Mouse (Mus musculus): ENCODE measurements around the gene Man1c1. TPM values are rescaled to one million over a fixed set of nuclear protein-coding genes. Genes with fewer than 3 reads are reported as not detected.

The Man1c1 gene
- total RNA-seq, 2 experiments from 2014 or later: 4.1 to 5.1 TPM

DNA sequence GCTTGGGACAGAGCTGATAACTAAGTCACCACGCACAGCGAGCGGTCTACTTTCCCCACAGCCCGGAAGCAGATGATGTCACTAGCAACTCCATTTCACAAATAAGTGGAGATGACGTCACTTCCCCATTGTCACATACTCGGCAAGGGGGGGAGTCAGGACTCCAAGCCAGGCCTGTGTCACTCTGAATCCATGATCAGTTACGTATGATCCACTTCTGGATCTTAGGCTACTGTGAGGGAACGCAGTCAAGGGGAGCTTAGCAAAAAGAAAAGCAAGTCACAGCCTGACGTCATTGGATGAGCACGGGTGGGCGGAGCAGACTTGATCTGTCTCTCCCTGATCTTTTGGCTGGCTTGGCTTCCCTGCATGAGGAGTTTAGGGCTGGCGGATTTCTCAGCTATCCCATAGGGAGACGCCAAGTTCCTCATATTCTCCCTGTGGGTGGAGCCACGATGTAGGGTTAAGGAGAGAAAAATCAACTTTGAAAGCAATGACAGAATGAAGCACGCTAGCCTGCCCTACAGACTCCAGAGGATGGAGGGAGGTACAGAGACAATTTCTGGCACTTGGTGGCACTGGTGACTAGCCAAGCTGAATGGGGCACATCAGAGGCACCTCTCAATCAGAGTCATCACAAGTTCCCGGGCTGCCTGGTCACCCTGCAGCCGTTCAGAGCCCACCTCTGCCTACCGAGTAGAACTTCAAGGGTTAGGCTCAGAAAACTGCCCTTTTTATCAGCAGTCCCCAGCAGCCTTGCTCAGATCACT lies 155.7 kb downstream of the Man1c1 start:
- peak; percentile 42 for DNase-seq

DNA sequence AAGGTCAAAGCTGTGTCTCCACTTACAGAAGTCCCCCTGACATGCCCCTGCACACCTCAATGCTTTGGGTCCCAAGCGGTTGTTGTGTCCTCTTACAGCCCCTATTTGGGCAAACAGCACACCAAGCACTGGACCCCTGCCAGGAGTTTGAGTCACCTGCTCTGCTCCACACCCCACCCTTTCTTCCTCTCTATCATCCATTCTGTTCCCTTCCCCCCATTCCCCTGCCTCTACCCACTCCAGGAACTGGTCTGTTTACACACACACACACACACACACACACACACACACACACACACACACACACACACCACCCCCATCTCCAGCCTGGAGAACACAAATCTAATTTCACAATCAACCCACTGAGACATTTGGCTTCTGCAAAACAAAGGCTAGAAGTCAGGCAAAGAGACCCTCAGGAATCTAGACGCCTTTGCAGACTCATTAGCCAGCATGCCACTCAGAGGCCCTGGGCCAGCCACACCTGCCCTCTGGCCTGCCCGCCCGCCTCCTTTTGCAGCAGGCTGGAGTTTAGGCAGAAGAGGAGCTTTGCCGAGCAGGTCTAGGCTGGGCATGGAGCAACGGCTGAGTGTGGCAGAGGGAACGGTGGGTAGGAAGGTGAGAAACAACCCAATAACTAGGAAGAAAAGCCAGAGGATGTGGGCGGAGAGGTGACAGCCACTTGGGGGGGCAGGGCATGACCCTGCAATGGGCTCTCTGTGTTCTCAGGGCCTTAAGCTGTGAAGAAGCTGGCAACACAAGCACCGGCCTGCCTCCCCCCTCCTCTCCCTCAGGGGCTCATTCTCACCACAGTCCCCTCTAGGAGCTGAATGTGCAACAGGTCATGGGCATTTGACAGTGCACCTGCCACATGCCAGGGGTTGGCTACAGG lies 157.0 kb downstream of the Man1c1 start:
- DNase-seq: no peak

DNA sequence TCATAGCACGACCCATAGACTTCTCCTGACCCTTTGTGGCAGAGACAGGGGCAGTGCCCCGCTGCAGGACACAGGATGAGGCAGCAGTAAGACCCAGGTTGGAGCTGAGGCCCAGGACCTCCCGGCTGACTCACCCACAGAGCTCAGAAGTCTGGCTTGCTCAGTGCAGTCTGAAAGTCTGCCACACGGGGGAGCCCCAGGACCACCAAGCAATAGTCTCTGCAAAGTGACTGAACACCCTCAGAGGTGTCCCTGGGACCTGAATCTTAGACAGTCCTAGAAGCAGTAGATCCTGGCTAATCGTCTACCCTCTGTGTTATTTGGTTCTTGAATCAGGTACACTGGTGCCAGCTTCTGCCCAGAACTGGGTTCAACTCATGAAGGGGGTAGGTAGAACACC lies 160.8 kb downstream of the Man1c1 start:
- DNase-seq: peak; percentile 81

DNA sequence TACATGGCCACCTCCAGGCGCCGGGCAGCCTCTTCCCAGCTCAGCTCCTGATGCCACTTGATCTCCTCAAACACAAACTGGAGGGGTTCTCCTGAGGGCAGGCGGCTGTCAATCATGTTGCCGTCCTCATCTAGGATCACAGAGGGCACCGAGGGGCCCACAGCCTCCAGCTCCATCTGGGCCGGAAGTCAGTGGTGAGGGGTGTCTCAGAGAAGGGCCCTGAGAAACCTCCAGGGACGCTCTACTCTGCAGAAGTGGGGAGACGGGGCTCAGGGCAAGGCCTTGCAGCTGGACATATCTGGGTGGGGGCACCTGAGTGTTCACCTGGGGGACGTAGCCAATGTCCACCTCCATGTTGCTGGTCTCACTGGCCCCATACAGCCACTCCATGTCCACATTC lies 161.4 kb downstream of the Man1c1 start:
- DNase-seq: no peak

DNA sequence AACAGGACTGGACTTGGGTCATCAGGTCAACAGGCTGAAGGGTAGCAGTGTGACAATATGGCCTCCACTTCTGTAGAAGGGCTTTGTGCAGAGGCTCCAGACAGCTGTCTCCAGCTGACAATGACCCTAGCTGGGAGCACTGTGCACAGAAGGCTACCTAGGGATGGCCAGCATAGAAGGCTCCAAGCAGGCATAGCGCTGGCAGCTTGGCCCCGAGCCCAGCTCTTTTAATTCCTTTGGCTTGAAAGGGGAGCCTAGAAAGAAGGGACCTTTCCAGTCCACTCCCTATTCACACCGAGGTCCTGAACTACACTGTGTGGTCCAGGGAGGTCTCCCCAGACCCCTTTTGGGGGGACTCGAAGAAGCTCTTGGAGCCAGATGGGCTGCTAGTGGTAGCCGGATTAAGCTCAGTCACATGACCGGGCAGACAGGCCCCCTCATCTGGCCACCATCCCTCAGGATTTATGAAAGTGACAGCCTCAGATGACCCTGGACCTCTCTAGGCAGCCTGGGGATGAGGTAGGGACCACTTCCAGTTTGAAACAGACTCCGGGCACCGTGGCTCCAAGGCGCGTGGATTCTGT lies 165.0 kb downstream of the Man1c1 start:
- no peak for DNase-seq

DNA sequence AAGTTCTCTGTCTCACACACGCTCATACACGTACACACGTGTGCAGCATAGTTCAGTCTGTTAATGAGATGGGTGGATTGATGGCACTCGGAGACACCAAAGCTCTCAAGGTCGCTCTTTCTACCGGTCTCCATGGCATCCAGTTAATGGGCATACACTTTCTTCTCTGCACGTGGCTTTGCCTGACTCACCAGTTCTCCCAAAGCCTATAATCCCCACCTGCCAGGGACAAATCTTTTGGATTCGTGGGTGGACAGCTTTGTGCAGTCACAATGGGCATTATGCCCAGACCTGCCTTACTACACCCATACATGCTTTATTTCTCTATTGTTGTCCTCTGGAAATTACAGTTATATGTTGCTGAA lies 168.3 kb downstream of the Man1c1 start:
- no peak for DNase-seq

DNA sequence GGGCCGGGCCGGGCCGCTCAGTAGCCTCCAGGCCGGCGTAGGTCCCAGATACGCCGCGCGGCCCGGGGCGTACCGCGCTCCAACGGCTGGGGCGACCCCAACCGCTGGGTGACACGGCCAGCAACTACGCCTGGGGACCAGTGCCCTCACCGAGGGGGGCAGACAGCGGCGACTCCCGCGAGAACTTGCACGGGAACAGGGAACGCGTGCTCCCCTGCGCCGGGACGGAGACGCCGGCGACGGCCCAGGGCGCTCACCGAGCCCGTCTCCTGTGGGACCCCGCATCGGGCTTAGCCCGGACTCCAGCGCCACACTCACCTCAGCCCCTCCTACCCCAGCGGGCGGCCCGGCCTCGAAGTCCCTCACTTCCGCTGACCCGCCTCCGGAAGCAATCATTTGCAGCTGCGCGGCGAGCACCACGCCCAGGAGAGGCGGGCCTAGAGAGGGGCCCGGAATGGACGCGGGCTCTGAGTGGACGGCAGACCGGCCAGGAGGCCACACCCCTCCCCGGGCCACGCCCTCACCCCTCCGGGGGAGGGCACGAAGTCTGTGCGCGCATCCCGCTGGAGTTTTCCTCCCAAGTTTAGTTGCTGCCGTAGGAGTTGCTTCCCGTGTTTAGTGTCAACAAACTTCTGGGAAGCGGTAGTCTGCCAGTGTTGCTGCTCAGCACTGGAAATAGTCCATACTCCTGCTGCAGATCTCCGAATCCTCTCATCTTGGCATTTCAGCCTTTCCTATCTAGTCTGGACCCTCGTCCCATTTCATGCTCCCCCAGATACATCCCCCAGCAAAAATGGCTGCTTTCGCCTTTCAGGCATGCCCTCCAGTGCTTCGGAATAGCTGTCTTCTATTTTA lies 168.9 kb downstream of the Man1c1 start, which contains the start of gene Mtfr1l:
Gene Mtfr1l (minus strand): TSS at position 456 of the 855 bp plus-strand sequence.
- peak; percentile 99 for DNase-seq

DNA sequence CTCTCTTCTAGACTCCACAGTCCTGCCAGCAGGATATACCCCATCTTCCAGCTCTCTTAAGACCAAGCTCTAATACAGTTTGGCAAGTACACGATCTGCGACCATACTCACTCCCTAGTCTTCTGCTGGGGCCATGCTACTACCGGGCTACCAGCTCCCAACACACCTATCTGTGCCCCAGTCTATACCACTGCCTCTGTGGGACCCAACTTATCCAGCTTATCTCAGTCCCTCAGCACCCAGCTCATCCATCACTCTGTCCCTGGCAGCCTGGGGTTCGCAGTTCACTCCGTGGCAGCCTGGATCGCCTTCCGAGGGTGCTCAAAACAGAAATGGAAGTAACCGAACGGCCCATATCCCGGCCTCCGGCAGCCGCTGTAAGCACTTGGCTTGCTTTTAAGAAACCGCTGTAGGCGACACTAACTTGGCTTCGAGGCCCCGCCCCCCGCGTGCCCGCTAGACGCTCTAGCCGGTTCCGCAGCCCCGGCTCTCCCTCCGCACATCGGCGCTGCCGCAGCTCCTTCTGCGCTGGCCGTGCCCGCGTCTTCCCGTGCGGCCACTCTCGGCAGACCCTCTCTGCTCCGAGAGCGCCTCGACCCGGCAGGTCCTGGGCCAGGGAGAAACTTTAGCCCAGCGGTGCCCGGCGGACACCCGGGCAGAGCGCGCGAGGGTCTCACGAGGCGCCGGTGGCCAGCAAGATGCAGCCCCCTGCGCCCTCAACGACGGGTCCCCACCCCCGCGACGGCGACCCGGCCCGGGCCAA lies 169.8 kb downstream of the Man1c1 start:
- DNase-seq: peak; percentile 72

DNA sequence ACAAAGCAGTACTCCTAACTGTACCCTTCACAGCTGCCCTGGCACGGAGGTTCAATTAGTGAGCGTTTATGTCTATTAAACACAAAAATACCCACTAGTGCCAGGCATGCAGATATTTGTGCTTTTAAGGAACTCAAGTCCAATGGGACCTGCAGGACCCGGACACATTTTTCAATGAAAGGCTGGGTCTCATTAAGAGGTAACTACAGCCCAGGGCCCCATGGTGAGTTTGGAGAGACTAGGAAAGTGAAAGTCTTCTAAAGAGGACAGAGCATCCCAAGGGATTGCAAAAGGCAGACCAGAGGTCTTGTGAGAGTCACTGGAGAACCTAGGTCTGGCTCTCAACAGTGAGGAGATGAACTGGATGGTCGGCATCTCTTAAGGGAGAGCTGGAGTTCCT lies 170.7 kb downstream of the Man1c1 start:
- no peak for DNase-seq

DNA sequence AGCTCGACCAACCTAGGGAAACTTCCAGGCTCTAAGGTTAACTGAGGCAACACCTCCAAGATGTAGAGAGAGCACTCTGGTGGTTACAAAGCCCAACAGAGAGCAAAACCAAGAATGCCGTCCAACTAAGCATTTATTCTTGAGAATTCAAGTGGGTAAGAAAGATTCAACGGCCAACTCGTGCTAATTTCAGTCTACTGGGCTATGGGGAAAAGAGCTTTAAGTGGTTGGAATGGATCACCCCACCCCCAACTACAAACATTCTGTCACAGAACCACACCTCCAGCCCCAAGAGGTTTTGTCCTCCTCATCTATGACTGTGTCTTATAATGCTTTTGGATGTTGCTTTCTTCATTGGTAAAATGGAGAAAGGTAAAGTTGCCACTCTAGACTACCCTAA lies 171.2 kb downstream of the Man1c1 start:
- DNase-seq: no peak

DNA sequence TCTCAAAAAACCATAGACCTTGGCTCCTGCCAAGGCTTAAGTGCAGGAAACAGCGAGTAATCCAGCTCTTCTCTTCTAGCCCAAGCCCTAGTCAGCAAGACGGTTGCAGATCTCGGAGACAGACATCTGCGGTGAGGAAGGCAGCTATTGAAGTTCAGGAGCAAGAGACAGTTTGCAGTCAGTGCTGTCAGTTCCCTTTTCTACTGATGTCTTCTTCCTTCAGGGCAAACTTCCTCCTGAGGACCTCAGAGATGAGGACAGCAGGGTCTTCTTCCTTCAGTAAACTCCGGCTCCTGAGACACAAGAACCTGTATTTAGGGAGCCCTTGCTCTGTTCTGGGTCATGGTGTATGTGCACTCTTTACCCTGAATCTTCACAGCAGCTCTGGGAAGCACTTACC lies 177.9 kb downstream of the Man1c1 start:
- DNase-seq: no peak

DNA sequence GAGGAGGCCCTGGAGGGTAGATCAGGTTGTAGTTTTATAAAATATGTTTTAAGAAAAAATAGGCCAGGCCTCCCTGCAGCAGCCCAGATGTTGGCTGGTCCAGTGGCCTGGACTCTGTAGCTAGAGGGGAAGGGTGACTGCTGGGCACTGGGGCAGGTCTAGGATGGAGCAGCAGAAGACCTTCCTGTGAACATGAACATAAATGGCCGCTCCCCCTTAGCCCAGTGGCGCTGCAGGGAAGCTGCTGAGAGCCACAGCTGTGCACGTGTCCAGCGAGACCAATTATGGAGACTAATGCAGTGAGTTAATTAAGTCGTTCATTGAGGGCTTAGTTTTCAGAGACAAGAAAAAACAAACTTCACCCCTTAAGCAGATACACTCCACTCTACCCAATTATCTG lies 178.3 kb downstream of the Man1c1 start:
- no peak for DNase-seq

DNA sequence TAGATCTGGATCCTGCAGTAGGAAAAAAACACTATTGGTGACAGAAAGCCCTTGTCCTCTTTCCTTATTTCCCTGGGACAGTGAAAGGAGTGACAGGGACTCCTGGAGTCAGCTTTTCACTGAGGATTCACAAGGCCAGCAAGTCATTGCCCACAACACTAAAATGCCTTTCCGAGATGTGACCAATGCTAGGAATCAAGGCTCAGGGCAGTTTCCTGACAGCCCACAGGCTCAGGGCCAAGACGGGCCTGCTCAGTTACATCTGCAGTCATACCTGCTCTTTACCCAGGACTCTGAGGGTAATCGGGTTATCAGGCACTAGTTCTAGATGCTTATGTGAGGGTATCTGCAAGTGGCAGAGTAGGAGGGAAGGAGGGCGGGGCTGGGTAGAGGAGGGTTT lies 180.6 kb downstream of the Man1c1 start:
- no peak for DNase-seq

DNA sequence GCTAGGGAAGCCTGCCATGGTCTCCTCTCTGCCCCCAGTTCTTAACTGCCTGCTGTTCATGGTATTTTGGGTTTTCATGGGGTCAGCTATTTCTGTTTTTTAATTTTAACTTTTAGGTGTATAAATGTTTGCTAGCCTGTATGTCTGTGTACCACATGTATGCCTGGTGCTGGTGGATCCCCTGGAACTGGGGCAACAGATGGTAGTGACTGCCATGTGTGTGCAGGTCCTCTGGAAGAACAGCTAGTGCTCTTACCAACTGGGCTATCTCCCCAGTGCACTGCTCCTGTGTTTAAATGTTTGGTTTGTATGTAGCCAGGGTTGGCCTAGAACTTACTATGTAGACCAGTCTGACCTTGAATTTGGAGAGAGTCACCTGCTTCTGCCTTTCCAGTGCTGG lies 184.8 kb downstream of the Man1c1 start:
- no peak for DNase-seq

DNA sequence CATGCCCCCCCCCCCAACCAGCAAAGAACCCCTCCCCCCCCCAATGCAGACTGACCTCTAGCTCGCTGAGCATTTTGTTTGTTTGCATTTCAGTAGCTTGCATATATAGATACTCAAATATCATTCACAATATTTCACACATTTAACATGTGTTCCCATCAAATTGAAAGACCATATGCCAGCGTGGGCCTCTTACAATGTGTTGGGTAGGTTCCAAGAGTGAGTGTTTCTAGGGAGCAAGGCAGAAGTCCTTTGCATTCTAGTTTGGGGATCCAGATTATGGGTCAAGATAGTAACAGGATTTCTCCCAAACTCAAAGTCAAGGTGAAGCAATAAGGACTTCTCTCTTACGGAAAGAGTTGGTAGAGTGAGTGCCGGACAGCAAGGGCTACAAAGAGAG lies 185.5 kb downstream of the Man1c1 start:
- no peak for DNase-seq

DNA sequence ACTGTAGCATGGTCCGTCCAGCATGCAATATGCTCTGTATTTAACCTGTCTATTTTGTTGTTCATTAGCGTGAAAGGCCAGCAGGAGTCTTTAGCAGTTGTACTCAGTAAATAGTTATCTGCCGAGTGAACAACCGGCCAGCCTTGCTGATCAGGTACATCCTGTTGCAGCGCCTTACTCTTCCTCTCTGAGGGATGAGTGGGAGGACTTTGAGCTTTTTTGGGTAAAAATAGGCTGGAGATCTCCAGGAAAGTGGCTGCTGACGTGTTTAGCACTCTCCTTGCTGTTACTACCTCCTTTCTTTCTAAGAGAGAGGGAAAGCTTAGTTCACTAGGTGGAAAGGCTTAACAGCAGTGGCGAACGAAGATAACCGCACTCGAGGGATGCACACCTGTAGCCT lies 186.4 kb downstream of the Man1c1 start:
- no peak for DNase-seq

DNA sequence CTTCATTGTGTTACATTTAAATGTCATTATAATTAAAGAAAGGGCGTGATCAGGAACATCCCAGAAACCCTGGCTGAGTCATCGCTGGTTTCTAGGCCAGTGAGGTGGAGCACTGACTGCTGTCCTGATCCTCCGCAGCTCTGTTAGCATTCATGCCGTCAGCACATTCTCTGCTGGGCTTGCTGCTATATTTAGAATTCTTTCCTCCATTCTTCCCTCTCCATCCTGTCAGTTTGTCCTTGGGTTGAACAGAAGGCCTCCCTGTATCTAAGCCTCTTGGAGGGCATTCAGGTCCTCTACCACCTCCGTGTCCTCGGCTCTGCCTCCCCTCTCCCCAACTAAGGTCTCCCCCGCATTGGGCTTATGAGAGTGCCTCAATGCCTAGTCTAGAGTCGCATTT lies 187.1 kb downstream of the Man1c1 start:
- DNase-seq: peak; percentile 44

DNA sequence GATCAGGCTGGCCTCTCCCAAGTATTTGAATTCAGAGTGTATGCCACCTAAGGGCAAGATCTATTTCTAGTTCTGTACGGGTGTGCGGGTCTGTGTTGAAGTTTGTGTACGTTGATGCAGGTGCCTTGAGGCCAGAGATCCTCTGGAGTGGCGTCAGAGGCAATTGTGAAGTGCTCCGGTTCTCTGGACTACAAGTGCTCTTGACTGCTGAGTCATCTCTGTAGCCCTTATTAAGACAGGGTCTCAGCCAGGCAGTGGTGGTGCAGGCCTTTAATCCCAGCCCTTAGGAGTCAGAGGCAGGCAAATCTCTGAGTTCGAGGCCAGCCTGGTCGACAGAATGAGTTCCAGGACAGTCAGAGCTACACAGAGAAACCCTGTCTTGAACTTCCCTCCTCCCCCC lies 188.5 kb downstream of the Man1c1 start:
- no peak for DNase-seq

DNA sequence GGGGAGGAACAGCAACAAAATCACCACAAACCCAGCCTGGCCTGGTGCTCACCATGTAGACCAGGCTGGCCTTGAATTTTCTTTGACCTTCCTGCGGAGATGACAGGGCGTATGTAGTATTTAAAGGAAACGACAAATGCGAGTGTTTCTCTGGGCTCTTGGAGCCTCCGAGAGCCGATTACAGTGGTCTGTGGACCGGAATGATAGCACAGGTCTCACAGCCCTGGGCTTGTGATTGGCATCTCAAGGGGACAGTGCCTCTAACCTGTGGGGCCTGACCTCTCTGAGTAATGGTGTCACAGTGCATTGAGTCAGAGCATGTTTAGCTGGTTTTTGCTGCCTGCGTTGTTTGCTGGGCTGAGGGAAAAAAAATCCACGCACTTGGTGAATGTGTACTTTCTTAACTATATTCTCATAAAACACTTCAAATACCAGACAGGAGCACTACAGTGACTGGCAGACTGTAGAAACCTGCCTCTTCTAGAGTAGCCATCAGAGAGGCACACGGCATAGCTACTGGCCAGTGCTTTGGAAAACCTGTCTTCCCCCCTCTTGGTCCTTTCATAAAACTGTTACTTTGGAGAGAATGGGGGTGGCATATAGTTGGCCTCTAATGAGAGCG lies 189.7 kb downstream of the Man1c1 start:
- no peak for DNase-seq

DNA sequence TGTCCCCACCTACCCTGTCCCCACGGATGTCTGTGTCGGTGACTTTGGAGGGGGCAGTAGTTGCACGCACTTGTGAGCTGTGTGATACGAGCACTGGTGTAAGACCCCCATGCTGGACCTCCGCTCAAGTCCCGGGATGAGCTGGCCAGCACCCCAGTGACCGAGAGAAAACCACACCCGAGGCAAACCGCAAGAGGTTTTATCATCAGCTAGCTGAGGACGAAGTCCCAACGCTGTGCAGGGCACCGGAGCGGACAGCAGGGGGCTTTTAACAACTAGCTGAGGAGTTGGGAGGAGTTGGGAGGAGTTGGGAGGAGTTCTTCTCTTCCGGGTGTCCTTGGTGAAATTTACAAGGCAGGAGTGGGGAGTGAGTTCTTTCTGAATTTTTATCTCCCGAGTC lies 191.3 kb downstream of the Man1c1 start:
- peak; percentile 59 for DNase-seq

DNA sequence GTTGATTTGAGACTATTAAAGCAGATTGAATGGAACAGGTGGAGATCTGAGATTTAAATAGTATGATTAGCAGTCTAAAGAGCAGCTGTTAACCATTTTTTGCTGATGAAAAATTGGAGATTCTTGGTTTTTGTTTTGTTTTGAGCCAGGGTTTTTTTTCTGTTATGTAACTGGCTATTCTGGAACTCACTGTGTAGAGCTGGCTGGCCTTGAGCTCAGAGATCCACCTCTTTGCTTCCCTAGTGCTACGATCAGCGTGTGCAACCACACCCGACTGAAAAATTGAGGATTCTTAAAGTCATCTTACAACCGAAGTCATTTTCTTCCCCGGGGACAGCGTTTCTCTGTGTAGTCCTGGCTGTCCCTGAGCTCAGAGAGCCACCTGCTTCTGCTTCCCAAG lies 192.4 kb downstream of the Man1c1 start:
- DNase-seq: no peak
